Mouse (Mus musculus): ENCODE measurements around the gene Josd2. TPM values are rescaled to one million over a fixed set of nuclear protein-coding genes. Genes with fewer than 3 reads are reported as not detected.

Josd2 gene
- total and polyA plus RNA-seq, 2 experiments from 2014 or later = 28.3 to 44.5 TPM

DNA sequence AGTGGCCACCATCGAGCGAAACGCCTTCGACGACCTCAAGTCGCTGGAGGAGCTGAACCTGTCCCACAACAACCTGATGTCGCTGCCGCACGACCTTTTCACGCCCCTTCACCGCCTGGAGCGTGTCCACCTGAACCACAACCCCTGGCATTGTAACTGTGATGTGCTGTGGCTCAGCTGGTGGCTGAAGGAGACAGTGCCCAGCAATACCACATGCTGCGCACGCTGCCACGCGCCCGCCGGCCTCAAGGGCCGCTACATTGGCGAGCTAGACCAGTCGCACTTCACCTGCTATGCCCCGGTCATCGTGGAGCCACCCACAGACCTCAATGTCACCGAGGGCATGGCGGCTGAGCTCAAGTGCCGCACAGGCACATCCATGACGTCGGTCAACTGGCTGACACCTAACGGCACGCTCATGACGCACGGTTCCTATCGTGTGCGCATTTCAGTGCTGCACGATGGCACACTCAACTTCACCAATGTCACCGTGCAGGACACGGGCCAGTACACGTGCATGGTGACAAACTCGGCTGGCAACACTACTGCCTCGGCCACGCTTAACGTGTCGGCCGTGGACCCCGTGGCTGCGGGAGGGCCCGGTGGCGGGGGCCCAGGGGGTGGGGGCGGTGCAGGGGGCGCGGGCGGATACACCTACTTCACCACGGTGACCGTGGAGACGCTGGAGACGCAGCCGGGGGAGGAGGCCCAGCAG is 6.1 kb upstream of the Josd2 start:
- ATAC-seq (no peak), DNase-seq (ENCODE audit: low spot score) (peak; percentile 7)
- TF ChIP-seq CTCF (IDR thresholded peaks at IDR 0.05; ENCODE audit: low read depth) = no peak
- no peak overlapping the region for H3K4me3 ChIP-seq (ENCODE audit: low read length)
- no peak overlapping the region for H3K4me2 ChIP-seq (ENCODE audit: low read depth, low read length)
- H3K9ac ChIP-seq (replicated peaks; ENCODE audit: low read length) = no peak overlapping the region
- 71% methylated on average over 57 of the region's 57 CpGs for WGBS
- H3K27me3 ChIP-seq (ENCODE audit: insufficient read depth, low read length) = no peaks in the 10 kb centered on the region
- H3K4me1 ChIP-seq (ENCODE audit: insufficient read depth, low read length) = peaks cover 11% of the 10 kb centered on the region; the same call in 1 of the 2 replicates
- H3K36me3 ChIP-seq (ENCODE audit: insufficient read depth, low read length) = peaks cover 48% of the 10 kb centered on the region
- H3K27ac ChIP-seq = 0 out of 2 replicates have a peak overlapping the region, but pooled peaks have one; percentile 36
- H3K9me3 ChIP-seq (ENCODE audit: low read length) = no peaks in the 10 kb centered on the region

DNA sequence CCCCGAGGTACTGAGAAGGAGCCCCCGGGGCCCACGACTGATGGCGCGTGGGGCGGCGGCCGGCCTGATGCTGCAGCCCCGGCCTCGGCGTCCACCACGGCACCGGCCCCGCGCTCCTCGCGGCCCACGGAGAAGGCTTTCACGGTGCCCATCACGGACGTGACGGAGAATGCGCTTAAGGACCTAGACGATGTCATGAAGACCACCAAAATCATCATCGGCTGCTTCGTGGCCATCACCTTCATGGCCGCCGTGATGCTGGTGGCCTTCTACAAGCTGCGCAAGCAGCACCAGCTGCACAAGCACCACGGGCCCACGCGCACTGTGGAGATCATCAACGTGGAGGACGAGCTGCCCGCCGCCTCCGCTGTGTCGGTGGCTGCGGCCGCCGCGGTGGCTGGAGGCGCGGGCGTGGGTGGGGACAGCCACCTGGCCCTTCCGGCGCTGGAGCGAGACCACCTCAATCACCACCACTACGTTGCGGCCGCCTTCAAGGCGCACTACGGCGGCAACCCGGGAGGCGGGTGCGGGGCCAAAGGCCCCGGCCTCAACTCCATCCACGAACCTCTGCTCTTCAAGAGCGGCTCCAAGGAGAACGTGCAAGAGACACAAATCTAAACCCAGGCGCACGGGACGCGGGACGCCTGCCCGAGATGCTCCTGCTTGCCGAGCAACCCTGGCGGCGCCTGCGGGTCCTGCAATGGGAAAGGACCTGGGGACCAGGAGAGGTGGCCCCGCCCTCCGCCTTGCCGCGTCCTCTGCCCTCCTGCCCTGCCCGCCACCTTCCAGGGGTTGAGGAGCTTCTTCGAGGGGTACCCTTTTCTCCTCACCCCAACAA is 5.3 kb upstream of the Josd2 start:
- Histone ChIP-seq H3K27me3 (ENCODE audit: insufficient read depth, low read length) (no peaks in the 10 kb centered on the region), H3K27ac (peak overlapping the region; percentile 36), H3K4me2 (ENCODE audit: low read depth, low read length) (no peak overlapping the region), H3K9ac (replicated peaks; ENCODE audit: low read length) (no peak overlapping the region; the same call in 1 of the 2 replicates), H3K36me3 (ENCODE audit: insufficient read depth, low read length) (peaks cover 42% of the 10 kb centered on the region), H3K9me3 (ENCODE audit: low read length) (no peaks in the 10 kb centered on the region), H3K4me1 (ENCODE audit: insufficient read depth, low read length) (peaks cover 15% of the 10 kb centered on the region), H3K4me3 (ENCODE audit: low read length) (no peak overlapping the region)
- ATAC-seq = no peak
- peak; percentile 70 for DNase-seq (ENCODE audit: low spot score)
- 35% methylated on average over 73 of the region's 77 CpGs for WGBS
- peak; percentile 46 for TF ChIP-seq CTCF (IDR thresholded peaks at IDR 0.05; ENCODE audit: low read depth)

GRCm38 (mm10) chr7:44463056-44463425 is 4.7 kb upstream of the Josd2 start:
- no peak for DNase-seq (ENCODE audit: low spot score)
- no peak for TF ChIP-seq CTCF (IDR thresholded peaks at IDR 0.05; ENCODE audit: low read depth)
- Histone ChIP-seq H3K9ac (replicated peaks; ENCODE audit: low read length) (no peak overlapping the region; the same call in 1 of the 2 replicates), H3K27ac (peak overlapping the region; percentile 89; the same call in 1 of the 2 replicates), H3K4me1 (ENCODE audit: insufficient read depth, low read length) (peaks cover 16% of the 10 kb centered on the region), H3K36me3 (ENCODE audit: insufficient read depth, low read length) (peaks cover 42% of the 10 kb centered on the region), H3K27me3 (ENCODE audit: insufficient read depth, low read length) (no peaks in the 10 kb centered on the region), H3K9me3 (ENCODE audit: low read length) (no peaks in the 10 kb centered on the region), H3K4me3 (ENCODE audit: low read length) (no peak overlapping the region), H3K4me2 (ENCODE audit: low read depth, low read length) (no peak overlapping the region)
- ATAC-seq = no peak
- 41% methylated on average over 8 of the region's 8 CpGs for WGBS

DNA sequence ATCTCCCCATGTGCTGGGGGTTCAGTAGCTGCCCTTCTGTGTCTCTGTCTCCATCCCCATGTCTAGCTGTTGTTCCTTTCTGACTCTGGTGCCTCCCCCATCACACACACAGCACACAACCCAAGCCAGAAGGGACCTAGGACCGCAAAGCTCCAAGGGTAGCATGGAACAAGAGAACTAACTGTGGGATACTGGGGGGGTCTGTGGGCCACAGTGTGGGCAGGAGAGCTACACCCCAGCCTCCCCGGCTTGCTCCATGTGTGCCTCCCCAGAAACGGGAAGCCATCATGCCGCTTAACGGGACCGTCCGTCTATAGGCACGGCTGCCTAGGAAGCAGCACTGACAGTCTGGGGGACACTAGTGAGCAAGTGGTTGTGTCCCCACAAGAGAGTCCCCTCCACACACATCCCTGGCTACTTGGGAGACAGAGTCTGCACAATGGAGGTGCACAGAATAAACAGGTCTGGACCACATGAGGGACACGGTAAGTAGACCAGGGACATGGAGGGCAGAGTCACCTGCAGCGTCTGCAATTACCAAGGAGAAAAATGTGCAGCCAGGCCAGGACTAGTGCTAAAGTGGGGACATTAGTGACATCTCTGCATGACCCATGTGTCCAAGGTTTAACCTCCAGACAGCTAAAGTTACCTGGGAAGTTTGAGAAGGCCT is 4.1 kb upstream of the Josd2 start:
- peak; percentile 13 for DNase-seq (ENCODE audit: low spot score)
- 78% methylated on average over 10 of the region's 10 CpGs for WGBS
- Histone ChIP-seq H3K9me3 (ENCODE audit: low read length) (no peaks in the 10 kb centered on the region), H3K9ac (replicated peaks; ENCODE audit: low read length) (no peak overlapping the region), H3K36me3 (ENCODE audit: insufficient read depth, low read length) (peaks cover 42% of the 10 kb centered on the region), H3K4me1 (ENCODE audit: insufficient read depth, low read length) (peaks cover 21% of the 10 kb centered on the region), H3K27ac (peak overlapping the region; percentile 89), H3K4me2 (ENCODE audit: low read depth, low read length) (no peak overlapping the region), H3K27me3 (ENCODE audit: insufficient read depth, low read length) (no peaks in the 10 kb centered on the region), H3K4me3 (ENCODE audit: low read length) (no peak overlapping the region)
- TF ChIP-seq CTCF (IDR thresholded peaks at IDR 0.05; ENCODE audit: low read depth) = no peak
- ATAC-seq = no peak

DNA sequence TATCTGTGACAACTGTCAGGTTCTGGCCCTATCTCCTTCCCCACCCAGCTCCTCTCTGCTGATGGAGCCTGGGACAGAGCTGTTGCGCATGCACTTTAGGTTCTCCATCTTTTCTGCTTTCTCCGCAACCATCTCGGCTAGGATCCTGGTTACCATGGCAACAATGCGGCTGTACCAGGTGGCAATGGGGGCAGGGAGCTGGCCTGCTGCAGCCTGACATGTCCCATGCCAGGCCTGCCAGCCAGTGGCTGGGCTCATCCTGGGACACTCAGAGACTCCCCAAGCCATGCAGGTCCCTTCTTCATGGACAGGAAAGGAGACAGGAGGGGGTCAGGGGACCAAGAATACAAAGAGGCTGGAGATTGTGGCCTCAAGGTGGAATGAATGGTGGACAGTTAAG is 3.3 kb upstream of the Josd2 start:
- Histone ChIP-seq H3K9ac (replicated peaks; ENCODE audit: low read length) (0 out of 2 replicates have a peak overlapping the region, but pooled peaks have one; percentile 21), H3K9me3 (ENCODE audit: low read length) (no peaks in the 10 kb centered on the region), H3K27ac (peak overlapping the region; percentile 89), H3K4me1 (ENCODE audit: insufficient read depth, low read length) (peaks cover 29% of the 10 kb centered on the region), H3K4me3 (ENCODE audit: low read length) (no peak overlapping the region), H3K4me2 (ENCODE audit: low read depth, low read length) (no peak overlapping the region), H3K27me3 (ENCODE audit: insufficient read depth, low read length) (no peaks in the 10 kb centered on the region), H3K36me3 (ENCODE audit: insufficient read depth, low read length) (peaks cover 34% of the 10 kb centered on the region)
- DNase-seq (ENCODE audit: low spot score) = peak; percentile 94
- 6% methylated on average over 4 of the region's 4 CpGs for WGBS
- ATAC-seq = peak; percentile 18
- no peak for TF ChIP-seq CTCF (IDR thresholded peaks at IDR 0.05; ENCODE audit: low read depth)

DNA sequence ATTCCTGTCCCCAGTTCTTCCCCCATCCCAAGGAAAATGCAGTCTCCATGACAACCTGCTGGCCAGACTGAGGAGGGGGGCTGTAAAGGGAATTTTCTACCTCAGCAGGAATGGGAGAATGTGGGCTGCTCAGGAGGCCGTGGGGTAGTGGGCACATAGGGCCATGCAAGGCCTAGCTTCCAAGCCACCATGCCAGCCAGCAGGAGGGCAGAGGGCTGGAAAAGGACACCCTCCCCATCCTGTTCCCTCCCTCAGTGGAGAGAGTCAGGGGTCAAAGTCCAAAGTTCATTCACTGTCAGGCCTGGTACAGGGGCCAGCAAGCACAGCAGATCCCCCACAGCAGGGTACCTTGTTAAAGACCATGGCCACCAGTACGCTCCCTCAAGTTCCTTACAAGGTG is 2.7 kb upstream of the Josd2 start, which contains the start of gene Aspdh:
Gene Aspdh (plus strand): TSS at position 281 of the 400 bp plus-strand sequence.
- Histone ChIP-seq H3K9me3 (ENCODE audit: low read length) (no peaks in the 10 kb centered on the region), H3K4me3 (ENCODE audit: low read length) (no peak within 1 kb of the TSS), H3K9ac (replicated peaks; ENCODE audit: low read length) (0 out of 2 replicates have a peak within 1 kb of the TSS, but pooled peaks have one; percentile 21), H3K36me3 (ENCODE audit: insufficient read depth, low read length) (peaks cover 32% of the 10 kb centered on the region), H3K4me1 (ENCODE audit: insufficient read depth, low read length) (peaks cover 31% of the 10 kb centered on the region), H3K4me2 (ENCODE audit: low read depth, low read length) (no peak within 1 kb of the TSS), H3K27ac (peak within 1 kb of the TSS; percentile 89), H3K27me3 (ENCODE audit: insufficient read depth, low read length) (no peaks in the 10 kb centered on the region)
- DNase-seq (ENCODE audit: low spot score) = peak; percentile 23
- no peak for TF ChIP-seq CTCF (IDR thresholded peaks at IDR 0.05; ENCODE audit: low read depth)
- WGBS = 43% methylated on average over 2 of the region's 2 CpGs
- no peak for ATAC-seq

Measured in hindbrain, postnatal 0 days (tissue).